Mouse (Mus musculus) liver, postnatal 0 days (tissue): ENCODE measurements at regions not wholly inside any gene's neighbourhood (a gene's known extent, or its start where the extent isn't known, plus 50 kb on each side); places are given as distances from the start of the nearest gene placed in this dataset.

ENCODE experiments used
- CTCF ChIP-seq: sonication (generic); IDR thresholded peaks from 2 replicates; pipeline ENCODE4 v1.5.1; 2016; ENCODE audit warnings: antibody characterized with exemption, low read depth
- EP300 ChIP-seq: IDR thresholded peaks from 2 replicates; pipeline ENCODE4 v1.6.1; 2016; ENCODE audit warnings: antibody characterized with exemption, low read depth, mild to moderate bottlenecking

DNA sequence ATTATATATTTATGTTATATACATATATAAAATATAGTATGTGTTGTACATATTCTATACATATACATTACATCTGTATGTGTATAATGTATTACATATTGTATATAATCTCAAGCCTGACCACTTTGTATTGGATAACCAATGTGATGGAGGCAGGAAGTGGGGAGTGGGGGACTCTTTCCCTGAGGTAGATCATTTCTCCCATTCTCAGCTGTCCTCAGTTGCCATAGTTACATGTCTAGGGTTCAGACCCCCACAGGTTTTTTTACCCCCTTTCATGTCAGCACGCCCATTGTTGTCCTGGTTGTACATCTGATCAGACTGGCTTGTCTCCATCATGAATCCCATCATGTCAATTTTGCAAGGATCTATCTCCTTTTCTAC lies 149.7 kb upstream of the Ank start:
- TF ChIP-seq EP300 (no peak), CTCF (no peak)
